Mouse (Mus musculus) forebrain, embryonic 10.5 days (tissue): ENCODE measurements around the gene Tenm4. TPM values are rescaled to one million over a fixed set of nuclear protein-coding genes. Genes with fewer than 3 reads are reported as not detected.
A peak's percentile ranks its signal among the peaks of the same experiment; 100 is the strongest.

Experiments used
- DNase-seq: peaks from one replicate; pipeline ENCODE4 v3.0.0-alpha.2; 2017; ENCODE audit warnings: low spot score; ENCODE audit errors: extremely low spot score
- H3K27ac ChIP-seq: fragments of 300-500 bp; sonication (generic); 2 replicates; pipeline ENCODE4 v1.5.1; 2016; ENCODE audit warnings: mild to moderate bottlenecking
- H3K27me3 ChIP-seq: fragments of 300-500 bp; sonication (generic); 2 replicates; pipeline ENCODE4 v1.6.1; 2016; ENCODE audit warnings: mild to moderate bottlenecking; ENCODE audit not compliant: poor library complexity, severe bottlenecking
- H3K36me3 ChIP-seq: fragments of 300-500 bp; sonication (generic); replicated peaks from 2 replicates; pipeline ENCODE4 v1.6.1; 2016; ENCODE audit warnings: mild to moderate bottlenecking, moderate library complexity
- H3K4me1 ChIP-seq: fragments of 300-500 bp; sonication (generic); 2 replicates; pipeline ENCODE4 v1.6.1; 2016
- H3K4me3 ChIP-seq: fragments of 300-500 bp; sonication (generic); 2 replicates; pipeline ENCODE4 v1.5.1; 2016; ENCODE audit warnings: mild to moderate bottlenecking, moderate library complexity
- H3K9me3 ChIP-seq: fragments of 300-500 bp; sonication (generic); 2 replicates; pipeline ENCODE4 v1.6.1; 2016; ENCODE audit warnings: mild to moderate bottlenecking, moderate library complexity
- WGBS: fragments of 180-500 bp; shearing (Covaris S2); methylation state at CpG from one replicate; pipeline ENCODE4 v1.1.7; 2016; 5-methylcytosine and 5-hydroxymethylcytosine counted together
- polyA plus RNA-seq: library from polyadenylated mRNA; unstranded; fragments of >200 nt; fragmentation: Nextera tagmentation; extraction: Ambion mirVana; gene quantifications from 2 replicates; pipeline ENCODE4 v1.2.1, GENCODE M21; 2016

The Tenm4 gene
- polyA plus RNA-seq, 1 experiment from 2014 or later, result 27.9 TPM

- H3K4me3 ChIP-seq, result no peak overlapping the region
- no peaks in the 10 kb centered on the region for H3K9me3 ChIP-seq
- 92% methylated on average over 6 of the region's 6 CpGs for WGBS
- no peak for DNase-seq
- H3K27me3 ChIP-seq, result no peaks in the 10 kb centered on the region
- H3K4me1 ChIP-seq, result peaks cover 40% of the 10 kb centered on the region
- 0 out of 2 replicates have a peak, but pooled peaks cover 4% of the 10 kb centered on the region for H3K36me3 ChIP-seq
- H3K27ac ChIP-seq, result no peak overlapping the region
Observed at GRCm38 (mm10) chr7:96228562-96229268, 57.7 kb downstream of the Tenm4 start.

DNA sequence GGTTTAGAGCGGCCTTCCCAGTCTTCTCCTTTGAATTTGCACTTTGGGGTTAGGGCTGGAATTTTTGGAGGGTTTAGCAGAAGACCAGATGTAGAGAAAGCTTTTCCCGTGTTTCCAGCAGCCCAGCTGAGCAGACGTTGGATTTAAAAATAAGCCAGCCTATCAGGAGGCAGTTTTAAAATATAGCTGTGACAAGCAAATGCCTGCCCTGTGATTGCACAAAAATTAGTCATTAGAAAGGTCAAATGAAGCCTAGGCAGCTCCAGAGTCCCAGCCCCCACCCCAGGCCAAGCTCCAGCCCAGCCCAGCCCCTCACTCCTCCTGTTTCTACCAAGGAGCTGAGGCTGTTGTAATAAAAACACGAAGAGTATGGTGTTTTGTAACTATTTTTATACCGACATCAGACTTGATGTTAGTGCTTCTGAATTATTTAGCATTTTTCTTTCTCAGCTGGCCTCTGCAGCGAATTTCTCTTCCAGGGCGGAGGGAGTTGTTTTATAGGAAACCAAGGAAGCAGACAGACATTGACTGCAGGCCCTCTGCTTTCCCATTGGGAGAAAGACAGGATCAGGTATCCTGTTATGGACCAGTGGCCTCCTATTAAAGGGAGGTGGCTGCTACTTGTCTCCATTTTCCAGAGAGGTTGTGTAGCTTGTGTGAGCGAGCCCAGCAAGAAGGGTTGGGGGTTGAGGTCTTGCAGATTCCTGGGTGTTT, 59.1 kb downstream of the Tenm4 start:
- Histone ChIP-seq H3K9me3 (no peaks in the 10 kb centered on the region), H3K4me3 (no peak overlapping the region), H3K4me1 (peaks cover 40% of the 10 kb centered on the region), H3K27me3 (no peaks in the 10 kb centered on the region), H3K36me3 (0 out of 2 replicates have a peak, but pooled peaks cover under 1% of the 10 kb centered on the region), H3K27ac (0 out of 2 replicates have a peak overlapping the region, but pooled peaks have one; percentile 8)
- DNase-seq, result no peak
- 79% methylated on average over 8 of the region's 8 CpGs for WGBS

GRCm38 (mm10) chr7:96230720-96231241, 59.7 kb downstream of the Tenm4 start:
- Histone ChIP-seq H3K27me3 (no peaks in the 10 kb centered on the region), H3K4me1 (peaks cover 40% of the 10 kb centered on the region), H3K4me3 (no peak overlapping the region), H3K9me3 (no peaks in the 10 kb centered on the region), H3K27ac (0 out of 2 replicates have a peak overlapping the region, but pooled peaks have one; percentile 8), H3K36me3 (no peaks in the 10 kb centered on the region)
- no peak for DNase-seq
- WGBS, result 67% methylated on average over 9 of the region's 9 CpGs

- Histone ChIP-seq H3K27me3 (no peaks in the 10 kb centered on the region), H3K4me1 (peaks cover 8% of the 10 kb centered on the region), H3K4me3 (no peak overlapping the region), H3K36me3 (peaks cover 9% of the 10 kb centered on the region), H3K9me3 (no peaks in the 10 kb centered on the region), H3K27ac (no peak overlapping the region)
- DNase-seq, result no peak
- 93% methylated on average over 6 of the region's 6 CpGs for WGBS
Observed at GRCm38 (mm10) chr7:96235847-96236246, 64.8 kb downstream of the Tenm4 start.

DNA sequence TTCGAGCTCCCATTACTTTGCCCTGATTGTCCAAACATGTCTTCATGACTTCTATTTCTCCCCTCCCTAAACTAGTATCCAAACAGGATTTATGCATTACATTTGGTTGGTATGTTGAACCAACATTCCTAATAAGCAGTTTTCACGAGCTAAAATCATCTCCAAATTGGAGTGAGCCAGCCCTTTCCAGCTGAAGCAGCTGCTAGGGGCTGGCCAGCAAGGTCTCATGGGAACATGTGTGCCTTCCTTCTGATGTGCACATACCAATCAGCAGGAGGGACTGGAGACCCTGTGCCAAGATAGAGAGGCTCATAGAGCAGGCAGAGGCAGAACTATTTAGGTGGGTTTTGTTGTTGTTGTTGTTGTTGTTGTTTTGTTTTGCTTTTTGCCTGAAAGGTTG, 69.6 kb downstream of the Tenm4 start:
- Histone ChIP-seq H3K9me3 (no peaks in the 10 kb centered on the region), H3K27ac (no peak overlapping the region), H3K4me3 (no peak overlapping the region), H3K36me3 (peaks cover 21% of the 10 kb centered on the region), H3K27me3 (no peaks in the 10 kb centered on the region), H3K4me1 (peaks cover 15% of the 10 kb centered on the region)
- DNase-seq, result no peak
- 77% methylated on average over 2 of the region's 2 CpGs for WGBS

- Histone ChIP-seq H3K9me3 (no peaks in the 10 kb centered on the region), H3K27me3 (no peaks in the 10 kb centered on the region), H3K27ac (no peak overlapping the region), H3K36me3 (peaks cover 12% of the 10 kb centered on the region; the same call in 1 of the 2 replicates), H3K4me3 (no peak overlapping the region), H3K4me1 (peaks cover 15% of the 10 kb centered on the region)
- DNase-seq, result no peak
- WGBS, result 89% methylated on average over 4 of the region's 4 CpGs
Observed at GRCm38 (mm10) chr7:96242328-96243185, 71.5 kb downstream of the Tenm4 start.

GRCm38 (mm10) chr7:96244796-96245195, 73.8 kb downstream of the Tenm4 start:
- H3K36me3 ChIP-seq, result peaks cover 23% of the 10 kb centered on the region
- no peaks in the 10 kb centered on the region for H3K27me3 ChIP-seq
- no peak for DNase-seq
- H3K4me3 ChIP-seq, result no peak overlapping the region
- H3K27ac ChIP-seq, result no peak overlapping the region
- peaks cover 6% of the 10 kb centered on the region; the same call in 1 of the 2 replicates for H3K9me3 ChIP-seq
- WGBS, result 97% methylated on average over 1 of the region's 1 CpGs
- H3K4me1 ChIP-seq, result peaks cover 15% of the 10 kb centered on the region

- Histone ChIP-seq H3K4me1 (peaks cover 7% of the 10 kb centered on the region; the same call in 1 of the 2 replicates), H3K4me3 (no peak overlapping the region), H3K27ac (no peak overlapping the region), H3K9me3 (no peaks in the 10 kb centered on the region), H3K27me3 (no peaks in the 10 kb centered on the region), H3K36me3 (no peaks in the 10 kb centered on the region)
- DNase-seq, result no peak
- WGBS, result 91% methylated on average over 6 of the region's 6 CpGs
Observed at GRCm38 (mm10) chr7:96259630-96260029, 88.6 kb downstream of the Tenm4 start.

DNA sequence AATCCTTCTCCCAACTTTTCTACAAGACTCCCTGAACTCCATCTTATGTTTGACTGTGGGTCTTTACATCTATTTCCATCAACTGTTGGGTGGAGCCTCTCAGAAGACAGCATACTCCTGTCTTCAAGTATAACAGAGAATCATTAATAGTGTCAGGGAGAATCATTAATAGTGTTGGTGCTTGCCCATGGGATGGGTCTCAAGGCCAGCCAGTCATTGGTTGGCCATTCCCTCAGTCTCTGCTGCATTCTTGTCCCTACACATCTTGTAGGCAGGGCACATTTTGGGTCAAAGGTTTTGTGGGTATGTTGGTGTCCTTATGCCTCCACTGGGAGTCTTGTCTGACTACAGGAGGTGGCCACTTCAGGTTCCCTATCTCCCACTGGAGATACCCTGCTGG, 91.1 kb downstream of the Tenm4 start:
- DNase-seq, result no peak
- peaks cover 8% of the 10 kb centered on the region; the same call in 1 of the 2 replicates for H3K4me1 ChIP-seq
- no peak overlapping the region for H3K27ac ChIP-seq
- H3K27me3 ChIP-seq, result peaks cover 3% of the 10 kb centered on the region; the same call in 1 of the 2 replicates
- H3K4me3 ChIP-seq, result no peak overlapping the region
- H3K9me3 ChIP-seq, result no peaks in the 10 kb centered on the region
- H3K36me3 ChIP-seq, result no peaks in the 10 kb centered on the region

GRCm38 (mm10) chr7:96265941-96266340, 94.9 kb downstream of the Tenm4 start:
- peaks cover 23% of the 10 kb centered on the region; the same call in 1 of the 2 replicates for H3K27me3 ChIP-seq
- 91% methylated on average over 1 of the region's 1 CpGs for WGBS
- no peaks in the 10 kb centered on the region for H3K9me3 ChIP-seq
- peaks cover 30% of the 10 kb centered on the region for H3K4me1 ChIP-seq
- no peak for DNase-seq
- no peaks in the 10 kb centered on the region for H3K36me3 ChIP-seq
- 0 out of 2 replicates have a peak overlapping the region, but pooled peaks have one; percentile 44 for H3K27ac ChIP-seq
- no peak overlapping the region for H3K4me3 ChIP-seq

DNA sequence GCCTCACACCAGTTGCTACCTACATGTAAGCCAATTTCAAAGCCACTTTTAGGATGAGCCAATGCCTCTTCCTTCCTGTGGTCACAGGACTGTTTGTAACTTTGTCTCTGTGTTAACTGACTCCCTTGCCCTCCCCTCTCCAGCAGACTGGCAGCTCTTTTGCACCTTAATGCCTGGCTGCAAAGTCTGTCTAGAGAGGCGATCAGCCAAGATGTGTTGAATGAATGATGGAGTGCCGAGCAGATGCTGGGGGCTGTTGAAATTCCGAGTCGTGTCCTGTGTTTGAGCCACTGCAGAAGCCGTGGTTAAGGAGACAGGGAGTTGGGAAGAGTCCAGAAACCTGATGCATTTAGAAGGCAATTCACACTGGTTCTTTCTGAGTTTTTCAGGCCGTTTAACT, 96.2 kb downstream of the Tenm4 start:
- DNase-seq, result no peak
- H3K27ac ChIP-seq, result 0 out of 2 replicates have a peak overlapping the region, but pooled peaks have one; percentile 1
- H3K4me1 ChIP-seq, result peaks cover 40% of the 10 kb centered on the region
- WGBS, result 83% methylated on average over 6 of the region's 6 CpGs
- H3K27me3 ChIP-seq, result peaks cover 23% of the 10 kb centered on the region; the same call in 1 of the 2 replicates
- H3K4me3 ChIP-seq, result no peak overlapping the region
- H3K36me3 ChIP-seq, result no peaks in the 10 kb centered on the region
- no peaks in the 10 kb centered on the region for H3K9me3 ChIP-seq

GRCm38 (mm10) chr7:96270684-96271083, 99.6 kb downstream of the Tenm4 start:
- Histone ChIP-seq H3K4me1 (peaks cover 47% of the 10 kb centered on the region), H3K9me3 (peaks cover 11% of the 10 kb centered on the region), H3K27me3 (peaks cover 21% of the 10 kb centered on the region; the same call in 1 of the 2 replicates), H3K36me3 (peaks cover 15% of the 10 kb centered on the region), H3K27ac (no peak overlapping the region), H3K4me3 (no peak overlapping the region)
- peak; percentile 35 for DNase-seq
- WGBS, result 23% methylated on average over 4 of the region's 4 CpGs
